Mouse (Mus musculus) lung, embryonic 14.5 days (tissue): ENCODE measurements at regions not wholly inside any gene's neighbourhood (a gene's known extent, or its start where the extent isn't known, plus 50 kb on each side); places are given as distances from the start of the nearest gene placed in this dataset.
"Not testable (repeated sequence)": the region's sequence is repeated elsewhere in the genome, so short reads cannot be mapped to it uniquely, and the experiment has no call there.

Experiments
- ATAC-seq: fragments of 200-750 bp; cut with Nextera tagmentation; 2 replicates; pipeline ENCODE4 v1.8.0; 2017; ENCODE audit warnings: mild to moderate bottlenecking, moderate TSS enrichment, moderate library complexity; ENCODE audit not compliant: insufficient read depth
- DNase-seq: peaks from one replicate; pipeline ENCODE4 v3.0.0-alpha.2; 2015
- H3K27ac ChIP-seq: fragments of 300-500 bp; sonication (generic); 2 replicates; pipeline ENCODE4 v1.5.1; 2014; ENCODE audit warnings: low read depth, mild to moderate bottlenecking, moderate library complexity
- H3K27me3 ChIP-seq: fragments of 300-500 bp; sonication (generic); 2 replicates; pipeline ENCODE4 v1.6.1; 2014; ENCODE audit warnings: low read length, control low read depth; ENCODE audit not compliant: insufficient read depth
- H3K36me3 ChIP-seq: fragments of 300-500 bp; sonication (generic); 2 replicates; pipeline ENCODE4 v1.6.1; 2014; ENCODE audit warnings: control low read depth; ENCODE audit not compliant: insufficient read depth
- H3K4me1 ChIP-seq: fragments of 300-500 bp; sonication (generic); 2 replicates; pipeline ENCODE4 v1.6.1; 2014; ENCODE audit warnings: antibody characterized with exemption, control low read depth; ENCODE audit not compliant: insufficient read depth
- H3K4me2 ChIP-seq: fragments of 300-500 bp; sonication (generic); 2 replicates; pipeline ENCODE4 v1.6.1; 2014; ENCODE audit warnings: mild to moderate bottlenecking
- H3K4me3 ChIP-seq: fragments of 300-500 bp; sonication (generic); 2 replicates; pipeline ENCODE4 v1.5.1; 2014; ENCODE audit warnings: low read depth, low read length
- H3K9ac ChIP-seq: fragments of 300-500 bp; sonication (generic); 2 replicates; pipeline ENCODE4 v1.6.1; 2014
- H3K9me3 ChIP-seq: fragments of 300-500 bp; sonication (generic); 2 replicates; pipeline ENCODE4 v1.6.1; 2016; ENCODE audit warnings: low read depth, low read length, control low read depth
- CTCF ChIP-seq: IDR thresholded peaks from 2 replicates; pipeline ENCODE4 v1.5.1; 2016; ENCODE audit warnings: antibody characterized with exemption, low read depth
- WGBS: fragments of 180-500 bp; shearing (Covaris S2); extraction: QIAGEN DNeasy Blood & Tissue Kit; methylation state at CpG from one replicate; pipeline ENCODE4 v1.1.7; 2014; 5-methylcytosine and 5-hydroxymethylcytosine counted together

DNA sequence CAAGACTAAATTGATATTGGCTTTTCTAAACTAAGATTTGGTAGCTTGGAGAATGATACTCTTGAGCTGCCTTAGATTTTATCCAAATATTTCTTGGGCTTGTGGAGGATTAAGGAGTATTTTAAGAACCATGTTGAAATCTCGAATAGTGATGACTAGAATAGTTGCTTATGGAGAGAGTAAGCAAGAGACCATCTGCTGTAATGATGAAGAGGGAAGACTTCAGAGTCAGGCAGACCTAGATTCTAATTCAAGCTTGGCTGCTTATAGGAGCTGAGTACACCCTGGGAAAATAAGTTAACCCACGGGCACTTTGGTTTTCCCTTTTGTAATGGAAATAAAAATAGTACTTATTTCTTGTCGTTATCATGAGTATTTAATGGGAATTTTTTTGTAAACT is 257.3 kb upstream of the Api5 start:
- Histone ChIP-seq H3K27me3 (no peaks in the 10 kb centered on the region), H3K36me3 (no peaks in the 10 kb centered on the region), H3K9ac (no peak overlapping the region), H3K27ac (no peak overlapping the region), H3K4me1 (no peaks in the 10 kb centered on the region), H3K4me2 (no peak overlapping the region), H3K4me3 (no peak overlapping the region), H3K9me3 (no peaks in the 10 kb centered on the region)
- no peak for TF ChIP-seq CTCF
- 67% methylated on average over 3 of the region's 3 CpGs for WGBS
- ATAC-seq (no peak), DNase-seq (no peak)

DNA sequence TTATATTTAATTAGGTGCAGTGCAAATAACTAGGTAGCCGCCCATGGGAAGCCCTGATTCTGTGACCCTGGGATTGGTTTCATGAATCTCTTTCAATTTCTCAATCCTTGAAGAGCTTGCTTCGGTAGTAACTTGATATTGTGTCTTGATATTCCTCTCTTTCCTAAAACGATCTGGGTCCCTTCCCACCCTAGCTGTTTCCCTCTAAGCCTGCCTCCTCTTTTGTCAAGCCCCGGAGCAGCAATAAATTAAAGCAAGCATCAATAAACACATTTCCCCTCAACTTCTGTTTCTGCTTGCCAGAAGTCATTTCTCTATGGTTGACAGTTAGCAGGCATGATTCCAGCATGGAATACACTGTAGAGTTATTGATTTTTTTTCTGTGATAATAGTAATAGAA is 252.6 kb upstream of the Api5 start:
- Histone ChIP-seq H3K4me1 (no peaks in the 10 kb centered on the region), H3K27ac (no peak overlapping the region), H3K27me3 (no peaks in the 10 kb centered on the region), H3K4me2 (no peak overlapping the region), H3K9ac (no peak overlapping the region), H3K36me3 (no peaks in the 10 kb centered on the region), H3K9me3 (no peaks in the 10 kb centered on the region), H3K4me3 (no peak overlapping the region)
- WGBS = 22% methylated on average over 4 of the region's 4 CpGs
- ATAC-seq (peak; percentile 38; the same call in 1 of the 2 replicates), DNase-seq (peak; percentile 52)
- no peak for TF ChIP-seq CTCF

- H3K27ac ChIP-seq, H3K4me1 ChIP-seq, H3K27me3 ChIP-seq, H3K36me3 ChIP-seq, H3K4me2 ChIP-seq, H3K4me3 ChIP-seq, H3K9ac ChIP-seq, H3K9me3 ChIP-seq, ATAC-seq, DNase-seq: not testable (repeated sequence)
- 81% methylated on average over 3 of the region's 5 CpGs for WGBS
These were observed 247.7 kb upstream of the Api5 start for GRCm38 (mm10) chr2:94685619-94686018.

DNA sequence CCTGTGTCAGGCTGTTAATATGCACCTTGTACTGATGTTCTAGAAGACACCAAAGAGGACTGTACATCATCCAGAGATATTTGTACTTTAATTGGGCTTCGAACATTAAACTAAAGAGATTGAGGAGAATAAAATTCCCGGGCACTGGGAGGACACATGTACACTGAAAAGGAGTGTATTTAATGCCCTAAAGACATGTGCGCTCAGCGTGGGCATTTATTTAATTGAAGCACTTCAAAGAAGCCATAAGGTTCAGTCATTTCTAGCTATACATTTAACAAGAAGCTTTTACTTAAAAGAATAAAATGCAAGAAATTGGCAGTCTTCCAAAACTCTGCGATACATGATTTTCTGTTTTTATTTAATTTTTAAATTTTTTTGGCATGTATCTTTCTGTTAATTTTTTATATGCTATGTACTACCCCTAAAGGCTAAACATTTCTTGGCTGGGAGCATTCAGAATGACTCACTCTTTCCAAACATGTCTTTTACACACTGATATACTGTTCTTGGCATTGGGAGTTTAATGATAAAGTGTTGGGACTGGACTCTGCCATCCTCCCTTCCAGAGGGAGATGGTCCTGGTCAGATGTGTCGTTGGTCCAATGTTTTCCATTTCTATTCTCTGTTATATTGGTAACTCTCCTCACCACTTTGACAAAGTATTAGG is 242.3 kb upstream of the Api5 start:
- Histone ChIP-seq H3K36me3 (no peaks in the 10 kb centered on the region), H3K9ac (no peak overlapping the region), H3K4me1 (no peaks in the 10 kb centered on the region), H3K4me3 (no peak overlapping the region), H3K4me2 (no peak overlapping the region), H3K27me3 (no peaks in the 10 kb centered on the region), H3K27ac (no peak overlapping the region), H3K9me3 (no peaks in the 10 kb centered on the region)
- ATAC-seq (peak; percentile 87), DNase-seq (peak; percentile 79)
- 60% methylated on average over 6 of the region's 6 CpGs for WGBS
- no peak for TF ChIP-seq CTCF

- ATAC-seq = no peak
- no peak for TF ChIP-seq CTCF
- WGBS = 91% methylated on average over 2 of the region's 2 CpGs
These were observed 227.9 kb upstream of the Api5 start for GRCm38 (mm10) chr2:94665850-94666249.

GRCm38 (mm10) chr2:94658426-94658825 is 220.5 kb upstream of the Api5 start:
- Histone ChIP-seq H3K27me3 (no peaks in the 10 kb centered on the region), H3K4me1 (no peaks in the 10 kb centered on the region), H3K27ac (no peak overlapping the region), H3K4me3 (no peak overlapping the region), H3K9ac (no peak overlapping the region), H3K9me3 (no peaks in the 10 kb centered on the region), H3K4me2 (no peak overlapping the region), H3K36me3 (no peaks in the 10 kb centered on the region)
- no peak for TF ChIP-seq CTCF
- no peak for ATAC-seq
- 73% methylated on average over 8 of the region's 8 CpGs for WGBS
- DNase-seq = no peak

More at GRCm38 (mm10) chr2:94665850-94666249, 227.9 kb upstream of the Api5 start:
- no peak overlapping the region for H3K9ac ChIP-seq
- no peaks in the 10 kb centered on the region for H3K4me1 ChIP-seq
- no peak overlapping the region for H3K4me2 ChIP-seq
- no peak overlapping the region for H3K4me3 ChIP-seq
- DNase-seq = no peak
- no peaks in the 10 kb centered on the region for H3K9me3 ChIP-seq
- H3K36me3 ChIP-seq = no peaks in the 10 kb centered on the region
- no peaks in the 10 kb centered on the region for H3K27me3 ChIP-seq
- H3K27ac ChIP-seq = no peak overlapping the region
